Mouse (Mus musculus): ENCODE data around the gene Satl1.

Gene Satl1

GRCm38 (mm10) chrX:112406679-112407078 lies at the start of gene Satl1:
TSS of gene Satl1 (minus strand) at chrX:112406779.
- DNase-seq (ENCODE audit: low read depth): no peak

DNA sequence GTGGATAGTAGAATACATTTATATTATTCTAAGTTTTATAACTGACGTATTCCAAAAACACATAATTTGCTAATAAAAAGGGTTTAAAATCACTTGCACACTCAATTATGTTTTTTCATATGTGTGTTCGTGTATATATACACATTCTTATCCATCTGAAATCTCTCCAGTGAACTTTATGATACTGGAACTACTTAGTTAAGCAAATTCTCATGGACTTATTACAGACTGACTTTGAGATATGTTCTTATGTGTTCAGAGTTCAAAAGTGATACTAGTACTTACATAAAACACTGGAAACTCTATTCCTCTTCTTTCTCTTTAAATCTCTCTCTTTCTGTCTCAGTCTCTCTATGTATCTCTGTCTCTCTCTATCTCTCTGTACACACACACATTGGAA lies 31.5 kb upstream of the Satl1 start:
- DNase-seq (ENCODE audit: low read depth): no peak

GRCm38 (mm10) chrX:112437580-112437979 lies 31.0 kb upstream of the Satl1 start:
- DNase-seq (ENCODE audit: low read depth): no peak

GRCm38 (mm10) chrX:112422998-112423397 lies 16.4 kb upstream of the Satl1 start:
- peak; percentile 38 for DNase-seq (ENCODE audit: low read depth)

- no peak for DNase-seq (ENCODE audit: low read depth)
Measured at GRCm38 (mm10) chrX:112412309-112412708, 5.7 kb upstream of the Satl1 start.

DNA sequence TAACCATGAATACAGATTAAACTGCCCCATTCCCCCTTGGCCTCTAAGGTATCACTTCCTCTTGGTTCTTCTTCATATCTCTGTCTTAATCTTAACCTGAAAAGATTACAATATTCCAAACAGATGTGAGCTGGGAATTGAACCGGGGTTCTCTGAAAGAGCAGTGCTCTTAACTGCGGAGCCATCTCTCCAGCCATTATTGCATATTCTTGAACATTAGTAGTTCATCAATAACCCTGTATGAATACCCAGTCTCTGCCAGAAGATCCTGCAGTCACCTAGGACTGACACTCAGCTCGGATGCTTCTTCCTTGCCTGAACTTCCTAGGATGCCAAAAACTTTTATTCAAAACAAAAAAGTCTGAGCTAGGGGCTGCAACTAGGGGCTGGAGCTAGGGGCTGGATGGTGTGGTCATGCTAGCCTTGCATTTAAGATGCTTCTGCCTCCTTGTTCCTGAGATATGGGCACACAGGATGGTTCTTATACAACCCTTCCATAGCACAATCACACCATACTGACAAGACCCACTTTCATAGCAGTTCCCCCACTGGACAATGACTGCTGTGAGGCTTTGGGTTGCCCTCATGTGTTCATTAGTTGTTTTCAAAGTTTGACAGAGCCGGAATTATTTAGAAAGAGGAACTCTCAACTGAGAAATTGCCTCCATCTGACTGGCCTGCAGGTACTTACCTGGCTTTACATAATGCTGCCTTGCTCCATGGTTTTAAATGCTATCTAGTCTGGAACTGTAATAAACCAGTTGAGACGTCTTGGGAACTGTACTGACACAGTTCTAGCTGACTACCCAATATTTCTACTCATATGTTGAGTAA lies 35.8 kb downstream of the Satl1 start:
- DNase-seq (ENCODE audit: low read depth): peak; percentile 57

GRCm38 (mm10) chrX:112368426-112368825 lies 38.2 kb downstream of the Satl1 start:
- peak; percentile 3 for DNase-seq (ENCODE audit: low read depth)

DNA sequence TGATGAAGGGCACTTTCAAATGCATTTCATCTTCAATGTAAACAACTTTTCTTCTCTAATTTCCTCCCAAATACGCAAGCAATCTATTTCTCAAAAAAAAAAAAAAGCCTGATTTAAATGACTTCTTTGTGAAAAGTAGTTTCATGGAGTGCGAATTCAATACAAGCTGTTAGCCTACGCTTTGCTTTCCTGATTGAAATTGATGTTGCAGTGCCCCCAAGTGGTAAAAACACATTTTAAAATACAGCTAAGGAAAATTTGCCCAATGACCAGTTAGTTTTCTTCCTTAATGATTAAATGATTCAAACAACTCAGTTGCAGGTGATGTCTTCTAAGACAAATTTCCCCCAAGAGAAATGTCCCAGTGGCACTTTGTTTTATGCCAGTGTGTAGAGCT lies 58.2 kb downstream of the Satl1 start:
- peak; percentile 31 for DNase-seq (ENCODE audit: low read depth)

- peak; percentile 1 for DNase-seq (ENCODE audit: low read depth)
Measured at GRCm38 (mm10) chrX:112347467-112348394, 58.8 kb downstream of the Satl1 start.

DNA sequence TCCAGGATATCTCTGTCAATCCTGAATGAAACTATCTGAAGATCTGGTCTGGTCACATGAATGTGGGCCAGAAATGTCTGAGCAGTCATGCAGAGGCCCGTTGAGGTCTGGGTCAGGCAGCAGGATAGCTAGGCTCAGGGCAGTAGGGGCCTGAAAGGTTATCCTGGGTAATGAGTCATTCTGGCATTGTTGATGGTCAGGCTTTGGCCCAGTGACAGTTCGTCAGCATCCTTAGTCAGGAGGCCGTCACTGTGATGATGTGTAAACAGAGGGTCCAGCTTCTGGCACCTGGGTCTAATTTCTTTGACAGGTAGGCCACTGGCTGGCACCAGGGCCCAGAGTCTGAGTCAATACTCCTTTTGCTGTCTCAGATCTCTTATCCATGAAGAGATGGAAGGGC lies 67.1 kb downstream of the Satl1 start:
- DNase-seq (ENCODE audit: low read depth): no peak
